Mouse (Mus musculus) myocyte (in vitro differentiated cells): ENCODE data around the gene Asb2. TPM values are rescaled to one million over a fixed set of nuclear protein-coding genes. Genes with fewer than 3 reads are reported as not detected.

Source experiments
- H3K27me3 ChIP-seq: one replicate; pipeline ENCODE4 v1.6.1; 2011; ENCODE audit not compliant: control insufficient read depth, insufficient read depth, insufficient read length
- H3K36me3 ChIP-seq: one replicate; pipeline ENCODE4 v1.6.1; 2011; ENCODE audit not compliant: control insufficient read depth, insufficient read depth
- H3K4me2 ChIP-seq: one replicate; pipeline ENCODE4 v1.6.1; 2011; ENCODE audit warnings: low read depth, control low read depth
- H3K4me3 ChIP-seq: one replicate; pipeline ENCODE4 v1.5.1; 2011; ENCODE audit warnings: mild to moderate bottlenecking, control low read depth, moderate library complexity
- H3K79me2 ChIP-seq: one replicate; pipeline ENCODE4 v1.6.1; 2011; ENCODE audit not compliant: control insufficient read depth, insufficient read depth
- H3ac ChIP-seq: one replicate; pipeline ENCODE4 v1.6.1; 2011; ENCODE audit not compliant: control insufficient read depth, insufficient read length
- CEBPB ChIP-seq: IDR thresholded peaks from 2 replicates; pipeline ENCODE4 v1.6.1; 2011; ENCODE audit warnings: mild to moderate bottlenecking, moderate library complexity; ENCODE audit not compliant: poor library complexity, insufficient read depth, severe bottlenecking
- E2F4 ChIP-seq: IDR thresholded peaks from one replicate; pipeline ENCODE4 v1.6.1; 2011; ENCODE audit warnings: mild to moderate bottlenecking, control low read depth, moderate library complexity; ENCODE audit not compliant: insufficient read depth
- MAX ChIP-seq: IDR thresholded peaks from one replicate; pipeline ENCODE4 v1.6.1; 2011; ENCODE audit warnings: low read depth, mild to moderate bottlenecking, control low read depth
- MYOD1 ChIP-seq, 3 experiments: IDR thresholded peaks; one replicate each; pipeline ENCODE4 v1.6.1; 2011; ENCODE audit warnings: control low read depth in 2 of 3, low read depth in 2 of 3, mild to moderate bottlenecking in 2 of 3, moderate library complexity in 1 of 3; ENCODE audit not compliant: insufficient read length in 2 of 3, control insufficient read depth in 1 of 3
- MYOG ChIP-seq, 3 experiments: IDR thresholded peaks; one replicate each; pipeline ENCODE4 v1.6.1; 2011; ENCODE audit warnings: control low read depth in 2 of 3, low read depth in 2 of 3, mild to moderate bottlenecking in 2 of 3; ENCODE audit not compliant: insufficient read length in 2 of 3, control insufficient read depth in 1 of 3, insufficient read depth in 1 of 3
- POLR2A ChIP-seq: IDR thresholded peaks from one replicate; pipeline ENCODE4 v1.6.1; 2011; ENCODE audit warnings: low read depth, mild to moderate bottlenecking, control low read depth, moderate library complexity; ENCODE audit not compliant: insufficient read length
- POLR2AphosphoS2 ChIP-seq: IDR thresholded peaks from one replicate; pipeline ENCODE4 v1.6.1; 2011; ENCODE audit warnings: low read depth, control low read depth; ENCODE audit not compliant: insufficient read length
- REST ChIP-seq: IDR thresholded peaks from one replicate; pipeline ENCODE4 v1.6.1; 2011; ENCODE audit warnings: mild to moderate bottlenecking, control low read depth, moderate library complexity; ENCODE audit not compliant: insufficient read depth, insufficient read length
- SRF ChIP-seq: IDR thresholded peaks from one replicate; pipeline ENCODE4 v1.6.1; 2011; ENCODE audit warnings: low read depth; ENCODE audit not compliant: control insufficient read depth, insufficient read length
- TCF12 ChIP-seq: IDR thresholded peaks from one replicate; pipeline ENCODE4 v1.6.1; 2011; ENCODE audit warnings: mild to moderate bottlenecking, control low read depth; ENCODE audit not compliant: poor library complexity, insufficient read depth, severe bottlenecking
- TCF3 ChIP-seq: IDR thresholded peaks from one replicate; pipeline ENCODE4 v1.6.1; 2011; ENCODE audit warnings: low read depth, control low read depth; ENCODE audit not compliant: insufficient read length
- USF1 ChIP-seq: IDR thresholded peaks from one replicate; pipeline ENCODE4 v1.6.1; 2011; ENCODE audit warnings: low read depth, mild to moderate bottlenecking, control low read depth, moderate library complexity
- polyA plus RNA-seq: library from polyadenylated mRNA; unstranded; fragments of >200 nt; fragmentation: generic; extraction: Trizol; gene quantifications from one replicate; pipeline ENCODE4 v1.2.1, GENCODE M21; 2012; ENCODE audit warnings: missing spikeins

The Asb2 gene
- polyA plus RNA-seq, 1 experiment: 27.8 TPM

DNA sequence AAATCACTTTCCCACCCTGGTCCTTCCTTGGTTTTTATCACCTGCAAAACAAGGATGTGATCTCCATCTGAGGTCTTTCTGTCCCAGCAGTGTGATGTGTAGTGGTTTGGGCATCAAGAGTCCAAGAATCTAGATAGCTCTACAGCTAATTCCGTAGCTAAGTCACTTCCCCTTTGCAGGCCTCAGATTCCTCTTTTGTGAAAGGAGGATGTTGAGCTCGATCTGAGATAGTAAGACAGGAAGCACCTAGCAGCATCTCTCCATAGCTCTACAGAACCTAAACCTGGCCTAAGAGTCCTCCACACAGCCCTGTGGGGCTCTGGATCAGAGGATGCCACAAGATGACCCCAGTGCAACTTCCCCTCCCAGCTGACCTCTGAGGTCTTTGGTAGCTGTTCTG, 22.9 kb downstream of the Asb2 start:
- no peak for TF ChIP-seq TCF12
- TF ChIP-seq CEBPB: no peak
- no peak for TF ChIP-seq REST
- no peak for TF ChIP-seq USF1
- TF ChIP-seq POLR2AphosphoS2: no peak
- TF ChIP-seq TCF3: no peak
- no peak for TF ChIP-seq POLR2A
- no peak for TF ChIP-seq E2F4
- no peak for TF ChIP-seq MYOG (IDR thresholded peaks at IDR 0.05; ENCODE audit: control insufficient read depth in 1 of 3, insufficient read depth in 1 of 3, insufficient read length in 2 of 3, low read depth in 2 of 3)
- no peak for TF ChIP-seq MYOD1 (IDR thresholded peaks at IDR 0.05; ENCODE audit: control insufficient read depth in 1 of 3, insufficient read length in 2 of 3, low read depth in 2 of 3)
- no peak for TF ChIP-seq MAX
- no peak for TF ChIP-seq SRF
- H3K27me3 ChIP-seq: no peaks in the 10 kb centered on the region

DNA sequence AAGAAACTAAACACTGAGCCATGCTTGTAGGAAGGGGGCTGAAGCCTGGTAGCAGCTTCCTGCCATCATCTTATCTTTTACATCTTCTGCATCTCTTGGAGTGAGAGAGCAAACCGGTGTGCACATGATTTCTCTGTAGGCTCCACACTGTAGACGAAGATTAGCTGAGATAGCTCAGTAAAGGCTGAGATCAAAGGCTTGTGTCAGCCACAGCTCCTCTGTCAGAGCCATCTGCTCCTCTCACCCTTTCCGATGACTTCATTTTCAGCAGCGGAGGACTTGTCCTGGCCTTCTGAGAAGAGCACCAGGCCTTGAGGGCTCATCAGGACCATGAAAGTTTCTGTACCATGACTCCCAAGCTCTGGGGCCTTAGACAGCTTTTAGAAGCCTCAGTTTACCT, 24.3 kb downstream of the Asb2 start:
- H3K4me3 ChIP-seq: no peak overlapping the region
- TF ChIP-seq POLR2AphosphoS2: no peak
- no peak overlapping the region for H3K4me2 ChIP-seq
- no peaks in the 10 kb centered on the region for H3K36me3 ChIP-seq
- H3ac ChIP-seq: no peak overlapping the region
- no peaks in the 10 kb centered on the region for H3K79me2 ChIP-seq
- H3K27me3 ChIP-seq: no peaks in the 10 kb centered on the region

More for the DNA sequence above, 22.9 kb downstream of the Asb2 start:
- H3K36me3 ChIP-seq: no peaks in the 10 kb centered on the region
- no peak overlapping the region for H3ac ChIP-seq
- no peaks in the 10 kb centered on the region for H3K79me2 ChIP-seq
- no peak overlapping the region for H3K4me3 ChIP-seq
- no peak overlapping the region for H3K4me2 ChIP-seq

DNA sequence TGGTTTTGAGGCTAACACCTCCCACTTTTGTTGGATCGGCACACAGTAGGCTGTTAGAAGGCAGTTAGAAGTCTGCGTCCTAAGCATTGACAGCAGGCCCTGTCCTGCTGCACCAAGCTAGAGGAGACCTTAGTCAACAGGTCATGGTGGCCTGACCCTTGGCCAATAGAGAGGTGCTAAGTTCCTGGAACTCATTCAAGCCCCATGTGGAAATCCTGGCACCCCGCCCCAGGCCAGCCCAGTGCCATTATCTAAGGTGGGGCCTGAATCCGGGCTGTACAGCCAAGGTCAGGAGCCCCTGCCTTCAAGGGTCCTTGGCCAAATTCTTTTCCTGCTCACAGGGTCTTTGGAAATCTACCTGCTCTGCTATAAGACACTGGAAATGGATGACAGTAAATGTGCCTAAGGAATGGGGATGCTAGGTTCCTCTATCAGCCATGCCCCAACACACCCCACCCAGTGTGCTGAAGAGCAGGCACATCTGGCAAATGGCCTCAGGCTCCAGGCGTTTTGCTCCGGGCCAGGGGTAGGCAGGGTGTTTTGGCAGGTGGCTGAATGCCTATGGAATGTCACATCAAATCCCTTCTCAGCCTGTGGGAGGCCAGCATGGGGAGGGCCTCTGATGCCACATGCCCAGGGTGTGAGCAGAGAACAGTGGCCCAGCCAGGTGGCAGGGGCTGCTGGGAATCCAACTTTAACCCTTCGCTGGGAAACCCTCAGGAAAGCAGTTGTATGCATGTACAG, 27.2 kb downstream of the Asb2 start:
- TF ChIP-seq TCF12: no peak
- peak in 1 of 3 experiments; percentile 15 for TF ChIP-seq MYOG (IDR thresholded peaks at IDR 0.05; ENCODE audit: control insufficient read depth in 1 of 3, insufficient read depth in 1 of 3, insufficient read length in 2 of 3, low read depth in 2 of 3)
- TF ChIP-seq MYOD1 (IDR thresholded peaks at IDR 0.05; ENCODE audit: control insufficient read depth in 1 of 3, insufficient read length in 2 of 3, low read depth in 2 of 3): peak in 1 of 3 experiments; percentile 16
- H3K79me2 ChIP-seq: no peaks in the 10 kb centered on the region
- H3K36me3 ChIP-seq: no peaks in the 10 kb centered on the region
- no peak overlapping the region for H3K4me3 ChIP-seq
- no peak overlapping the region for H3K4me2 ChIP-seq
- no peak overlapping the region for H3ac ChIP-seq
- H3K27me3 ChIP-seq: no peaks in the 10 kb centered on the region

- no peaks in the 10 kb centered on the region for H3K36me3 ChIP-seq
- H3K4me2 ChIP-seq: no peak overlapping the region
- TF ChIP-seq MAX (no peak), SRF (no peak), USF1 (no peak), MYOG (IDR thresholded peaks at IDR 0.05; ENCODE audit: control insufficient read depth in 1 of 3, insufficient read depth in 1 of 3, insufficient read length in 2 of 3, low read depth in 2 of 3) (no peak), E2F4 (no peak), POLR2A (no peak), CEBPB (no peak), TCF3 (no peak), POLR2AphosphoS2 (no peak), MYOD1 (IDR thresholded peaks at IDR 0.05; ENCODE audit: control insufficient read depth in 1 of 3, insufficient read length in 2 of 3, low read depth in 2 of 3) (no peak), REST (no peak), TCF12 (no peak)
- no peaks in the 10 kb centered on the region for H3K79me2 ChIP-seq
- no peaks in the 10 kb centered on the region for H3K27me3 ChIP-seq
- no peak overlapping the region for H3K4me3 ChIP-seq
- no peak overlapping the region for H3ac ChIP-seq
Observed at GRCm38 (mm10) chr12:103327107-103327506, 28.7 kb downstream of the Asb2 start.

DNA sequence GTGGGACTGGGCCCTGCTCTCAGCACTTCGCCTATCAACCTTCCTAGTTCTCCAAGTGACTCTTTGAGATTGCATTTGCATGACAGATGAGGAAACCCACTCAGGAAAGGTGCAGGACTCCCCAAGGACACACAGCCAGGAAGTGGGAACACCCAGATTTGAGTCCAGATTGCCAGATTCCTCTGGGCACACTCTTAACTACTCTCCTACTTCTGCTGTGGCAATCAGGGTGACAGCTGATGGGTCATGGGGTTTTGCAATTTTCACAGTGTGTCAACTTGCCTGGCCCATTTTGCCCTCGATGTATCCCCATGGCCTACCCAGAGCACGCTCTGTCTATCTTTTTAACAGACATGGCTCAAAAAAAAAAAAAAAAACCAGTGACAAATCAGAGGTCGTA, 29.2 kb downstream of the Asb2 start:
- Histone ChIP-seq H3K36me3 (no peaks in the 10 kb centered on the region), H3K4me2 (no peak overlapping the region), H3K79me2 (no peaks in the 10 kb centered on the region), H3K27me3 (no peaks in the 10 kb centered on the region), H3K4me3 (no peak overlapping the region), H3ac (no peak overlapping the region)
- no peak for TF ChIP-seq POLR2AphosphoS2
- TF ChIP-seq MYOG (IDR thresholded peaks at IDR 0.05; ENCODE audit: control insufficient read depth in 1 of 3, insufficient read depth in 1 of 3, insufficient read length in 2 of 3, low read depth in 2 of 3): no peak
- no peak for TF ChIP-seq E2F4
- no peak for TF ChIP-seq REST
- TF ChIP-seq MAX: no peak
- no peak for TF ChIP-seq TCF3
- TF ChIP-seq TCF12: no peak
- no peak for TF ChIP-seq SRF
- no peak for TF ChIP-seq POLR2A
- TF ChIP-seq MYOD1 (IDR thresholded peaks at IDR 0.05; ENCODE audit: control insufficient read depth in 1 of 3, insufficient read length in 2 of 3, low read depth in 2 of 3): no peak
